Mouse (Mus musculus) kidney, postnatal 0 days (tissue): ENCODE results near the gene Pigq. TPM values are rescaled to one million over a fixed set of nuclear protein-coding genes. Genes with fewer than 3 reads are reported as not detected.

Source experiments
- ATAC-seq: fragments of 200-750 bp; cut with Nextera tagmentation; replicated peaks from 2 replicates; pipeline ENCODE4 v1.8.0; 2017; ENCODE audit warnings: low read depth, moderate number of reproducible peaks, moderate TSS enrichment, moderate library complexity; ENCODE audit not compliant: low FRiP score
- DNase-seq: peaks from one replicate; pipeline ENCODE4 v3.0.0-alpha.2; 2016; ENCODE audit warnings: low spot score
- H3K27ac ChIP-seq: fragments of 300-500 bp; sonication (generic); 2 replicates; pipeline ENCODE4 v1.5.1; 2014; ENCODE audit warnings: mild to moderate bottlenecking
- H3K27me3 ChIP-seq: fragments of 300-500 bp; sonication (generic); 2 replicates; pipeline ENCODE4 v1.6.1; 2014; ENCODE audit warnings: low read length, mixed read lengths; ENCODE audit not compliant: insufficient read depth
- H3K36me3 ChIP-seq: fragments of 300-500 bp; sonication (generic); 2 replicates; pipeline ENCODE4 v1.6.1; 2014; ENCODE audit warnings: low read length, mixed read lengths; ENCODE audit not compliant: insufficient read depth
- H3K4me1 ChIP-seq: fragments of 300-500 bp; sonication (generic); replicated peaks from 2 replicates; pipeline ENCODE4 v1.6.1; 2014; ENCODE audit warnings: antibody characterized with exemption, low read length, mixed read lengths; ENCODE audit not compliant: insufficient read depth
- H3K4me2 ChIP-seq: fragments of 300-500 bp; sonication (generic); 2 replicates; pipeline ENCODE4 v1.6.1; 2014; ENCODE audit warnings: mild to moderate bottlenecking, low read length, moderate library complexity, mixed read lengths
- H3K4me3 ChIP-seq: fragments of 300-500 bp; sonication (generic); replicated peaks from 2 replicates; pipeline ENCODE4 v1.5.1; 2014; ENCODE audit warnings: low read depth, low read length
- H3K9ac ChIP-seq: fragments of 300-500 bp; sonication (generic); 2 replicates; pipeline ENCODE4 v1.6.1; 2014; ENCODE audit warnings: low read depth, low read length
- H3K9me3 ChIP-seq: fragments of 300-500 bp; sonication (generic); replicated peaks from 2 replicates; pipeline ENCODE4 v1.6.1; 2016; ENCODE audit warnings: low read length, inconsistent platforms, mixed read lengths
- CTCF ChIP-seq: IDR thresholded peaks from 2 replicates; pipeline ENCODE4 v1.5.1; 2016; ENCODE audit warnings: antibody characterized with exemption, low read depth, mild to moderate bottlenecking, moderate library complexity
- WGBS: fragments of 180-500 bp; shearing (Covaris S2); extraction: QIAGEN DNeasy Blood & Tissue Kit; methylation state at CpG from one replicate; pipeline ENCODE4 v1.1.7; 2014; 5-methylcytosine and 5-hydroxymethylcytosine counted together
- polyA plus RNA-seq: library from polyadenylated mRNA; unstranded; fragments of >200 nt; fragmentation: Nextera tagmentation; extraction: Ambion mirVana; gene quantifications from 2 replicates; pipeline ENCODE4 v1.2.1, GENCODE M21; 2015

Gene Pigq
- polyA plus RNA-seq, 1 experiment from 2014 or later = 70.2 TPM

GRCm38 (mm10) chr17:25922120-25922519, 22.6 kb downstream of the Pigq start:
- TF ChIP-seq CTCF = no peak
- Histone ChIP-seq H3K27ac (no peak overlapping the region), H3K9me3 (no peaks in the 10 kb centered on the region), H3K27me3 (no peaks in the 10 kb centered on the region), H3K4me3 (no peak overlapping the region), H3K36me3 (peaks cover 12% of the 10 kb centered on the region), H3K4me1 (peaks cover 7% of the 10 kb centered on the region), H3K4me2 (no peak overlapping the region), H3K9ac (no peak overlapping the region)
- DNase-seq (no peak), ATAC-seq (no peak)
- 80% methylated on average over 5 of the region's 5 CpGs for WGBS

- TF ChIP-seq CTCF = no peak
- H3K27me3 ChIP-seq = no peaks in the 10 kb centered on the region
- under 1% methylated on average over 39 of the region's 40 CpGs for WGBS
Measured at GRCm38 (mm10) chr17:25919786-25920642, 24.7 kb downstream of the Pigq start.

GRCm38 (mm10) chr17:25919144-25919785, 25.5 kb downstream of the Pigq start, which contains the start of gene Rab40c:
Rab40c (minus strand) TSS chr17:25919727.
- Histone ChIP-seq H3K27ac (peak within 1 kb of the TSS; percentile 95), H3K4me3 (peak within 1 kb of the TSS; percentile 97), H3K27me3 (no peaks in the 10 kb centered on the region), H3K4me1 (peaks cover 7% of the 10 kb centered on the region), H3K36me3 (no peaks in the 10 kb centered on the region; the same call in 1 of the 2 replicates), H3K9me3 (no peaks in the 10 kb centered on the region), H3K4me2 (peak within 1 kb of the TSS; percentile 94), H3K9ac (peak within 1 kb of the TSS; percentile 95)
- under 1% methylated on average over 48 of the region's 78 CpGs for WGBS
- TF ChIP-seq CTCF = no peak
- ATAC-seq = peak; percentile 5
- DNase-seq = peak; percentile 42

More at GRCm38 (mm10) chr17:25919786-25920642, 24.7 kb downstream of the Pigq start:
- Histone ChIP-seq H3K4me3 (peak overlapping the region; percentile 97), H3K27ac (peak overlapping the region; percentile 95), H3K4me2 (peak overlapping the region; percentile 94), H3K4me1 (peaks cover 7% of the 10 kb centered on the region), H3K9ac (peak overlapping the region; percentile 95), H3K36me3 (no peaks in the 10 kb centered on the region; the same call in 1 of the 2 replicates), H3K9me3 (no peaks in the 10 kb centered on the region)
- ATAC-seq (peak; percentile 98), DNase-seq (peak; percentile 100)

GRCm38 (mm10) chr17:25918037-25918750, 26.5 kb downstream of the Pigq start:
- H3K9ac ChIP-seq = peak overlapping the region; percentile 95
- peaks cover 7% of the 10 kb centered on the region for H3K4me1 ChIP-seq
- peak overlapping the region; percentile 97 for H3K4me3 ChIP-seq
- TF ChIP-seq CTCF = no peak
- H3K27ac ChIP-seq = no peak overlapping the region
- no peaks in the 10 kb centered on the region; the same call in 1 of the 2 replicates for H3K36me3 ChIP-seq
- H3K27me3 ChIP-seq = no peaks in the 10 kb centered on the region
- DNase-seq (no peak), ATAC-seq (no peak)
- H3K9me3 ChIP-seq = no peaks in the 10 kb centered on the region
- WGBS = 84% methylated on average over 9 of the region's 9 CpGs
- peak overlapping the region; percentile 94 for H3K4me2 ChIP-seq

- no peaks in the 10 kb centered on the region; the same call in 1 of the 2 replicates for H3K36me3 ChIP-seq
- no peaks in the 10 kb centered on the region for H3K27me3 ChIP-seq
- no peak overlapping the region for H3K4me2 ChIP-seq
- peaks cover 7% of the 10 kb centered on the region for H3K4me1 ChIP-seq
- no peak for ATAC-seq
- H3K27ac ChIP-seq = no peak overlapping the region
- H3K4me3 ChIP-seq = no peak overlapping the region
- no peak for DNase-seq
- no peak for TF ChIP-seq CTCF
- no peaks in the 10 kb centered on the region for H3K9me3 ChIP-seq
- WGBS = 78% methylated on average over 8 of the region's 8 CpGs
- no peak overlapping the region for H3K9ac ChIP-seq
Measured at GRCm38 (mm10) chr17:25916931-25917647, 27.6 kb downstream of the Pigq start.
